ENCODE assay signal across 23 mouse cellular contexts in the genomic region with DNA sequence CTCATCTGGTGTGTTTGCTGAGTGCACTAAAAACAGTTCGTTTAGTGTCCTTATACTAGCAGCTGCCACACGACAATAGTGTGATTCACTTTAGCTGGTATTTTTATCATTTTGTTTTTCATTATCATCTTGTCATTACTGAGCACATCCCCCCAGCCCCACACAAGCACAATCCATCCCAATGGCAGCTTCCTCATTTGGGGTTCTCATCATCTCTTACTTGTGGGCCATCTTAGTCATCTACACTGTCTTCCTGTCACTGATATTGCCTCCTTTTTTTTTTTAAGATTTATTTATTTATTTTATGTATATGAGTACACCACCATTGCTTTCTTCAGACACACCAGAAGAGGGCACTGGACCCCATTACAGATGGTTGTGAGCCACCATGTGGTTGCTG. TPM values are rescaled to one million over a fixed set of nuclear protein-coding genes. Genes with fewer than 3 reads are reported as not detected.
"Had no signal": no experiment of that assay in that cellular context is flagged by ENCODE, and none has a peak within 500 bp of the region (broad histone marks: within the 10 kb centered on the region; RNA-seq: fewer than 3 reads in every experiment).

No protein-coding gene starts in this region.

- ATAC-seq: liver, postnatal 0 days had no signal

- H3K27ac ChIP-seq: limb, embryonic 12.5 days; limb, embryonic 15.5 days; liver, embryonic 14.5 days; lung, embryonic 15.5 days had no signal

- H3K4me3 ChIP-seq: limb, embryonic 12.5 days; limb, embryonic 15.5 days; lung, embryonic 15.5 days had no signal

- H3K4me2 ChIP-seq: limb, embryonic 12.5 days; limb, embryonic 15.5 days; liver, embryonic 11.5 days; lung, embryonic 15.5 days; midbrain, embryonic 11.5 days had no signal

- H3K9ac ChIP-seq: limb, embryonic 12.5 days; limb, embryonic 15.5 days; liver, embryonic 14.5 days; liver, postnatal 0 days; lung, embryonic 15.5 days had no signal

- H3K27me3 ChIP-seq: limb, embryonic 15.5 days; lung, embryonic 15.5 days had no signal

- H3K9me3 ChIP-seq: limb, embryonic 12.5 days; limb, embryonic 15.5 days; lung, embryonic 15.5 days had no signal

- DNase-seq: kidney, adult 9 months; kidney, postnatal 10 days; kidney, postnatal 4 days; left cerebral cortex, postnatal 4 days; liver, postnatal 0 days; lung, postnatal 10 days; lung, postnatal 36 days; midbrain, embryonic 14.5 days; thymus, adult 2 months; thymus, postnatal 14 days; thymus, postnatal 4 days had no signal

- H3K36me3 ChIP-seq: limb, embryonic 12.5 days; limb, embryonic 15.5 days; lung, embryonic 15.5 days had no signal

- H3K4me1 ChIP-seq: limb, embryonic 12.5 days; lung, embryonic 15.5 days had no signal

RNA-seq across cellular contexts. Expression of a gene that starts 25.3 kb away (rescaled TPM):
- total RNA-seq: left cerebral cortex, postnatal 14 days; left cerebral cortex, postnatal 4 days; megakaryocyte progenitor cell, adult 5-6 weeks; megakaryocyte-erythroid progenitor cell, adult 5-6 weeks; midbrain, postnatal 0 days had no signal
- polyA plus RNA-seq: liver, embryonic 11.5 days; liver, embryonic 14.5 days; liver, postnatal 0 days; midbrain, embryonic 11.5 days; midbrain, embryonic 14.5 days; midbrain, postnatal 0 days; neural tube, embryonic 14.5 days; spleen, adult 2 months; thymus, adult 2 months had no signal

RNA-seq across cellular contexts. Expression of a gene that starts 47.4 kb away (rescaled TPM):
- total RNA-seq: midbrain, postnatal 0 days had no signal
